Mouse (Mus musculus): Measurements from ENCODE around the gene Cend1. TPM values are rescaled to one million over a fixed set of nuclear protein-coding genes. Genes with fewer than 3 reads are reported as not detected.
A peak's percentile ranks its signal among the peaks of the same experiment; 100 is the strongest.

Gene Cend1
- polyA plus RNA-seq, 1 experiment from 2014 or later = 2.8 TPM

GRCm38 (mm10) chr7:141472763-141473162, 43.5 kb upstream of the Cend1 start:
- no peak overlapping the region for H3K4me2 ChIP-seq (ENCODE audit: low read depth, low read length)
- no peaks in the 10 kb centered on the region for H3K27me3 ChIP-seq (replicated peaks; ENCODE audit: control insufficient read depth, insufficient read depth, low read length)
- no peak overlapping the region for H3K4me3 ChIP-seq (ENCODE audit: low read depth, low read length)
- ATAC-seq (ENCODE audit: low read depth) = no peak
- no peak overlapping the region for H3K27ac ChIP-seq (replicated peaks; ENCODE audit: low read depth, low read length)
- no peak overlapping the region for H3K9ac ChIP-seq (ENCODE audit: low read depth, low read length)
- WGBS = 84% methylated on average over 6 of the region's 6 CpGs
- DNase-seq (ENCODE audit: low spot score) = no peak
- no peaks in the 10 kb centered on the region for H3K9me3 ChIP-seq (ENCODE audit: control insufficient read depth, low read length)
- peaks cover 45% of the 10 kb centered on the region for H3K4me1 ChIP-seq (ENCODE audit: control insufficient read depth, insufficient read depth, low read length)
- peaks cover 36% of the 10 kb centered on the region for H3K36me3 ChIP-seq (ENCODE audit: control insufficient read depth, insufficient read depth, low read length)

- peaks cover 36% of the 10 kb centered on the region for H3K36me3 ChIP-seq (ENCODE audit: control insufficient read depth, insufficient read depth, low read length)
- no peak overlapping the region for H3K9ac ChIP-seq (ENCODE audit: low read depth, low read length)
- 74% methylated on average over 6 of the region's 6 CpGs for WGBS
- H3K4me2 ChIP-seq (ENCODE audit: low read depth, low read length) = no peak overlapping the region
- H3K9me3 ChIP-seq (ENCODE audit: control insufficient read depth, low read length) = no peaks in the 10 kb centered on the region
- no peak for DNase-seq (ENCODE audit: low spot score)
- no peaks in the 10 kb centered on the region for H3K27me3 ChIP-seq (replicated peaks; ENCODE audit: control insufficient read depth, insufficient read depth, low read length)
- no peak for ATAC-seq (ENCODE audit: low read depth)
- no peak overlapping the region for H3K4me3 ChIP-seq (ENCODE audit: low read depth, low read length)
- H3K4me1 ChIP-seq (ENCODE audit: control insufficient read depth, insufficient read depth, low read length) = peaks cover 40% of the 10 kb centered on the region
- no peak overlapping the region for H3K27ac ChIP-seq (replicated peaks; ENCODE audit: low read depth, low read length)
These were observed 42.9 kb upstream of the Cend1 start for GRCm38 (mm10) chr7:141472226-141472625.

GRCm38 (mm10) chr7:141471236-141471635, 41.9 kb upstream of the Cend1 start:
- no peaks in the 10 kb centered on the region for H3K27me3 ChIP-seq (replicated peaks; ENCODE audit: control insufficient read depth, insufficient read depth, low read length)
- WGBS = 86% methylated on average over 1 of the region's 1 CpGs
- H3K9ac ChIP-seq (ENCODE audit: low read depth, low read length) = no peak overlapping the region
- peaks cover 36% of the 10 kb centered on the region for H3K36me3 ChIP-seq (ENCODE audit: control insufficient read depth, insufficient read depth, low read length)
- ATAC-seq (ENCODE audit: low read depth) (no peak), DNase-seq (ENCODE audit: low spot score) (no peak)
- no peaks in the 10 kb centered on the region for H3K9me3 ChIP-seq (ENCODE audit: control insufficient read depth, low read length)
- no peak overlapping the region for H3K27ac ChIP-seq (replicated peaks; ENCODE audit: low read depth, low read length)
- no peak overlapping the region for H3K4me3 ChIP-seq (ENCODE audit: low read depth, low read length)
- H3K4me1 ChIP-seq (ENCODE audit: control insufficient read depth, insufficient read depth, low read length) = peaks cover 40% of the 10 kb centered on the region
- H3K4me2 ChIP-seq (ENCODE audit: low read depth, low read length) = no peak overlapping the region

- Histone ChIP-seq H3K36me3 (ENCODE audit: control insufficient read depth, insufficient read depth, low read length) (peaks cover 36% of the 10 kb centered on the region), H3K27me3 (replicated peaks; ENCODE audit: control insufficient read depth, insufficient read depth, low read length) (peaks cover 5% of the 10 kb centered on the region), H3K9me3 (ENCODE audit: control insufficient read depth, low read length) (no peaks in the 10 kb centered on the region), H3K4me3 (ENCODE audit: low read depth, low read length) (no peak overlapping the region), H3K9ac (ENCODE audit: low read depth, low read length) (no peak overlapping the region), H3K4me2 (ENCODE audit: low read depth, low read length) (no peak overlapping the region), H3K4me1 (ENCODE audit: control insufficient read depth, insufficient read depth, low read length) (peaks cover 40% of the 10 kb centered on the region), H3K27ac (replicated peaks; ENCODE audit: low read depth, low read length) (no peak overlapping the region)
- DNase-seq (ENCODE audit: low spot score) = no peak
- ATAC-seq (ENCODE audit: low read depth) = no peak
- 97% methylated on average over 9 of the region's 10 CpGs for WGBS
These were observed 41.3 kb upstream of the Cend1 start for GRCm38 (mm10) chr7:141470637-141470944.

- peaks cover 36% of the 10 kb centered on the region for H3K36me3 ChIP-seq (ENCODE audit: control insufficient read depth, insufficient read depth, low read length)
- H3K9ac ChIP-seq (ENCODE audit: low read depth, low read length) = no peak overlapping the region
- H3K4me1 ChIP-seq (ENCODE audit: control insufficient read depth, insufficient read depth, low read length) = peaks cover 45% of the 10 kb centered on the region
- DNase-seq (ENCODE audit: low spot score) (no peak), ATAC-seq (ENCODE audit: low read depth) (no peak)
- WGBS = 90% methylated on average over 16 of the region's 18 CpGs
- H3K27ac ChIP-seq (replicated peaks; ENCODE audit: low read depth, low read length) = no peak overlapping the region
- H3K27me3 ChIP-seq (replicated peaks; ENCODE audit: control insufficient read depth, insufficient read depth, low read length) = peaks cover 11% of the 10 kb centered on the region
- no peak overlapping the region for H3K4me2 ChIP-seq (ENCODE audit: low read depth, low read length)
- no peak overlapping the region for H3K4me3 ChIP-seq (ENCODE audit: low read depth, low read length)
- no peaks in the 10 kb centered on the region for H3K9me3 ChIP-seq (ENCODE audit: control insufficient read depth, low read length)
These were observed 40.8 kb upstream of the Cend1 start for GRCm38 (mm10) chr7:141469901-141470636.

GRCm38 (mm10) chr7:141469352-141469751, 40.1 kb upstream of the Cend1 start:
- 83% methylated on average over 5 of the region's 6 CpGs for WGBS
- no peak for ATAC-seq (ENCODE audit: low read depth)
- H3K4me3 ChIP-seq (ENCODE audit: low read depth, low read length) = peak overlapping the region; percentile 82

DNA sequence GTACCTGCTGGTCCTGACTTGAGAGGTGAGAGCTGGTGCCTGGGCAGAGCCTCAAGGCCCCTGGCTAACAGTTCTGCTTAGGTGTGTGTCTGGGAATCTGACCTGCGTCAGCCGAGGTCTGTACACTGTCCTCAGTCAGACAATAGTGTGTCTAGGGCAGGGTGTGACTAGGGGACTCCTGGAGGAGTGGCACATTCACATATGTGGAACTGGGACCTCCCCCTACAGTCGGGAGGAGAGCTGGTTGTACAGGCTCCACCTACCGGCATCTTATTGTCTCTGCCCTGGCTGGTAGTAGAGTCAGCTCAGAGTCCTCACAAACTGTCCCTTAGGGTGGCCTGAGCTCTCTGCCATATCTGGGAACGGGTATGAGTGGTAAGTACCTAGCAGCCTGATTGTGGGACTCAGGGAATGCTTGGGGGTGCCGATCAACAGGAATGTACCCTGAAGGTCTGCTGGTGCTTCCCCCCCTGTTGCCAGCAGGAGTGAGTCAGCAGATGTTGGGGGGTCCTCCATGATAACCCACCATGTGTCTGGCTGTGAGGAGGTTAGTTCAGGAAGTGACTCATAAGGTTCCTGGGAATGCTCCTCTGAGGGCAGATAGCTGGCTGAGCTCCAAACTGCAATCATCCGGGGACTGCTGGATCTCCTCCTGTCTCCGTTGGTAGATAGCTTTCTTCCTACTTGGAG, 39.4 kb upstream of the Cend1 start:
- no peaks in the 10 kb centered on the region for H3K9me3 ChIP-seq (ENCODE audit: control insufficient read depth, low read length)
- peak overlapping the region; percentile 91 for H3K27ac ChIP-seq (replicated peaks; ENCODE audit: low read depth, low read length)
- WGBS = 8% methylated on average over 8 of the region's 8 CpGs
- peaks cover 46% of the 10 kb centered on the region for H3K4me1 ChIP-seq (ENCODE audit: control insufficient read depth, insufficient read depth, low read length)
- peaks cover 36% of the 10 kb centered on the region for H3K36me3 ChIP-seq (ENCODE audit: control insufficient read depth, insufficient read depth, low read length)
- peak; percentile 93 for DNase-seq (ENCODE audit: low spot score)
- ATAC-seq (ENCODE audit: low read depth) = peak; percentile 82
- H3K4me3 ChIP-seq (ENCODE audit: low read depth, low read length) = peak overlapping the region; percentile 82
- peak overlapping the region; percentile 75 for H3K4me2 ChIP-seq (ENCODE audit: low read depth, low read length)
- peak overlapping the region; percentile 86 for H3K9ac ChIP-seq (ENCODE audit: low read depth, low read length)
- H3K27me3 ChIP-seq (replicated peaks; ENCODE audit: control insufficient read depth, insufficient read depth, low read length) = peaks cover 25% of the 10 kb centered on the region

More at GRCm38 (mm10) chr7:141469352-141469751, 40.1 kb upstream of the Cend1 start:
- Histone ChIP-seq H3K9ac (ENCODE audit: low read depth, low read length) (peak overlapping the region; percentile 86), H3K36me3 (ENCODE audit: control insufficient read depth, insufficient read depth, low read length) (peaks cover 36% of the 10 kb centered on the region), H3K4me1 (ENCODE audit: control insufficient read depth, insufficient read depth, low read length) (peaks cover 52% of the 10 kb centered on the region), H3K4me2 (ENCODE audit: low read depth, low read length) (peak overlapping the region; percentile 75), H3K27me3 (replicated peaks; ENCODE audit: control insufficient read depth, insufficient read depth, low read length) (peaks cover 18% of the 10 kb centered on the region), H3K9me3 (ENCODE audit: control insufficient read depth, low read length) (no peaks in the 10 kb centered on the region), H3K27ac (replicated peaks; ENCODE audit: low read depth, low read length) (peak overlapping the region; percentile 91)
- DNase-seq (ENCODE audit: low spot score) = no peak

DNA sequence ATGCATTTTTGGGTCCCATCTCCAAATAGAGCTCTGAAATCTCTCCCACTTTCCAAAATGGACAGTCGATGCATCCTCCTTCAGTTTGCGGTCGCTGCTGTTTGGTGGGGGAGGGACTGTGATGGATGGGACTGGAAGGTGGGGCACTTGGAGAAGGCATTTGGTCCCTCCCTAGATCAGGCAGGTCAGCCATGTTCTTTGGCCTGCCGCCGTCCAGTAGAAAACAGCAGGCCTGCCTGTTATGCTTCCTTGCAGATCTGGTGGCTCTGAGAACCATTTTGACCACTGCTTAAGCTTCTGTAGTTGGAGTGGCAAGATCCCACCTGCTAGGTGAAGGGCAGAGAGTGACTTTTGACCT, 38.9 kb upstream of the Cend1 start:
- ATAC-seq (ENCODE audit: low read depth) (no peak), DNase-seq (ENCODE audit: low spot score) (no peak)
- Histone ChIP-seq H3K27ac (replicated peaks; ENCODE audit: low read depth, low read length) (peak overlapping the region; percentile 91), H3K27me3 (replicated peaks; ENCODE audit: control insufficient read depth, insufficient read depth, low read length) (peaks cover 30% of the 10 kb centered on the region), H3K4me1 (ENCODE audit: control insufficient read depth, insufficient read depth, low read length) (peaks cover 43% of the 10 kb centered on the region), H3K4me2 (ENCODE audit: low read depth, low read length) (peak overlapping the region; percentile 75), H3K9me3 (ENCODE audit: control insufficient read depth, low read length) (no peaks in the 10 kb centered on the region), H3K9ac (ENCODE audit: low read depth, low read length) (peak overlapping the region; percentile 86), H3K4me3 (ENCODE audit: low read depth, low read length) (peak overlapping the region; percentile 82), H3K36me3 (ENCODE audit: control insufficient read depth, insufficient read depth, low read length) (peaks cover 36% of the 10 kb centered on the region)
- 16% methylated on average over 5 of the region's 5 CpGs for WGBS
